Mouse (Mus musculus) forebrain, embryonic 15.5 days (tissue): ENCODE measurements around the gene Syt8. TPM values are rescaled to one million over a fixed set of nuclear protein-coding genes. Genes with fewer than 3 reads are reported as not detected.

Experiments
- ATAC-seq: fragments of 200-750 bp; cut with Nextera tagmentation; replicated peaks from 2 replicates; pipeline ENCODE4 v1.8.0; 2017; ENCODE audit warnings: mild to moderate bottlenecking, moderate TSS enrichment, moderate library complexity
- H3K27ac ChIP-seq: fragments of 300-500 bp; sonication (generic); replicated peaks from 2 replicates; pipeline ENCODE4 v1.5.1; 2015; ENCODE audit warnings: mild to moderate bottlenecking, inconsistent platforms
- H3K27me3 ChIP-seq: fragments of 300-500 bp; sonication (generic); 2 replicates; pipeline ENCODE4 v1.6.1; 2015; ENCODE audit warnings: inconsistent platforms
- H3K36me3 ChIP-seq: fragments of 300-500 bp; sonication (generic); 2 replicates; pipeline ENCODE4 v1.6.1; 2015; ENCODE audit warnings: mild to moderate bottlenecking, inconsistent platforms
- H3K4me1 ChIP-seq: fragments of 300-500 bp; sonication (generic); 2 replicates; pipeline ENCODE4 v1.6.1; 2015; ENCODE audit warnings: inconsistent platforms
- H3K4me2 ChIP-seq: fragments of 300-500 bp; sonication (generic); replicated peaks from 2 replicates; pipeline ENCODE4 v1.6.1; 2015; ENCODE audit warnings: mild to moderate bottlenecking, inconsistent platforms
- H3K4me3 ChIP-seq: fragments of 300-500 bp; sonication (generic); 2 replicates; pipeline ENCODE4 v1.5.1; 2015; ENCODE audit warnings: mild to moderate bottlenecking, inconsistent platforms
- H3K9ac ChIP-seq: fragments of 300-500 bp; sonication (generic); replicated peaks from 2 replicates; pipeline ENCODE4 v1.6.1; 2015; ENCODE audit warnings: mild to moderate bottlenecking, inconsistent platforms
- H3K9me3 ChIP-seq: fragments of 300-500 bp; sonication (generic); 2 replicates; pipeline ENCODE4 v1.6.1; 2016; ENCODE audit warnings: inconsistent platforms
- WGBS: fragments of 180-500 bp; shearing (Covaris S2); methylation state at CpG from one replicate; pipeline ENCODE4 v1.1.7; 2015; ENCODE audit warnings: mixed read lengths; 5-methylcytosine and 5-hydroxymethylcytosine counted together
- polyA plus RNA-seq: library from polyadenylated mRNA; unstranded; fragments of >200 nt; fragmentation: Nextera tagmentation; extraction: Ambion mirVana; gene quantifications from 2 replicates; pipeline ENCODE4 v1.2.1, GENCODE M21; 2015

The Syt8 gene
- polyA plus RNA-seq, 1 experiment from 2014 or later, result not detected

GRCm38 (mm10) chr7:142413285-142413684 lies 21.4 kb upstream of the Syt8 start:
- ATAC-seq, result no peak
- H3K27ac ChIP-seq, result no peak overlapping the region
- no peaks in the 10 kb centered on the region for H3K4me1 ChIP-seq
- H3K4me3 ChIP-seq, result no peak overlapping the region
- no peaks in the 10 kb centered on the region for H3K27me3 ChIP-seq
- no peaks in the 10 kb centered on the region for H3K9me3 ChIP-seq
- H3K9ac ChIP-seq, result no peak overlapping the region
- 96% methylated on average over 6 of the region's 6 CpGs for WGBS
- no peak overlapping the region for H3K4me2 ChIP-seq
- no peaks in the 10 kb centered on the region for H3K36me3 ChIP-seq

- H3K4me1 ChIP-seq, result no peaks in the 10 kb centered on the region
- no peak overlapping the region for H3K4me3 ChIP-seq
- 48% methylated on average over 4 of the region's 4 CpGs for WGBS
- H3K9ac ChIP-seq, result no peak overlapping the region
- H3K36me3 ChIP-seq, result no peaks in the 10 kb centered on the region
- H3K4me2 ChIP-seq, result no peak overlapping the region
- no peaks in the 10 kb centered on the region for H3K9me3 ChIP-seq
- H3K27ac ChIP-seq, result no peak overlapping the region
- ATAC-seq, result no peak
- no peaks in the 10 kb centered on the region for H3K27me3 ChIP-seq
Observed at GRCm38 (mm10) chr7:142415314-142415713, 19.3 kb upstream of the Syt8 start.

GRCm38 (mm10) chr7:142416225-142416624 lies 18.4 kb upstream of the Syt8 start:
- 81% methylated on average over 3 of the region's 3 CpGs for WGBS
- Histone ChIP-seq H3K4me2 (no peak overlapping the region), H3K27me3 (no peaks in the 10 kb centered on the region), H3K9ac (no peak overlapping the region), H3K36me3 (no peaks in the 10 kb centered on the region), H3K4me3 (no peak overlapping the region), H3K4me1 (no peaks in the 10 kb centered on the region), H3K27ac (no peak overlapping the region), H3K9me3 (no peaks in the 10 kb centered on the region)
- ATAC-seq, result no peak

- no peak overlapping the region for H3K27ac ChIP-seq
- WGBS, result 91% methylated on average over 2 of the region's 2 CpGs
- no peak overlapping the region for H3K4me3 ChIP-seq
- no peaks in the 10 kb centered on the region for H3K4me1 ChIP-seq
- H3K27me3 ChIP-seq, result no peaks in the 10 kb centered on the region
- H3K9ac ChIP-seq, result no peak overlapping the region
- no peak for ATAC-seq
- no peak overlapping the region for H3K4me2 ChIP-seq
- no peaks in the 10 kb centered on the region for H3K9me3 ChIP-seq
- no peaks in the 10 kb centered on the region for H3K36me3 ChIP-seq
Observed at GRCm38 (mm10) chr7:142418027-142418426, 16.6 kb upstream of the Syt8 start.

- Histone ChIP-seq H3K9me3 (no peaks in the 10 kb centered on the region), H3K4me3 (no peak overlapping the region), H3K4me2 (no peak overlapping the region), H3K36me3 (no peaks in the 10 kb centered on the region), H3K27me3 (no peaks in the 10 kb centered on the region), H3K4me1 (no peaks in the 10 kb centered on the region), H3K9ac (no peak overlapping the region), H3K27ac (no peak overlapping the region)
- 89% methylated on average over 8 of the region's 8 CpGs for whole genome bisulfite sequencing
- ATAC-seq, result no peak
Observed at GRCm38 (mm10) chr7:142418679-142419078, 16.0 kb upstream of the Syt8 start.

GRCm38 (mm10) chr7:142419887-142420286 lies 14.8 kb upstream of the Syt8 start:
- H3K4me3 ChIP-seq, result no peak overlapping the region
- no peak overlapping the region for H3K4me2 ChIP-seq
- H3K4me1 ChIP-seq, result no peaks in the 10 kb centered on the region
- H3K9ac ChIP-seq, result no peak overlapping the region
- WGBS, result 86% methylated on average over 5 of the region's 5 CpGs
- no peak for ATAC-seq
- H3K27me3 ChIP-seq, result no peaks in the 10 kb centered on the region
- no peak overlapping the region for H3K27ac ChIP-seq
- H3K9me3 ChIP-seq, result no peaks in the 10 kb centered on the region
- H3K36me3 ChIP-seq, result no peaks in the 10 kb centered on the region

GRCm38 (mm10) chr7:142421826-142422225 lies 12.8 kb upstream of the Syt8 start:
- Histone ChIP-seq H3K36me3 (no peaks in the 10 kb centered on the region), H3K4me3 (no peak overlapping the region), H3K9me3 (no peaks in the 10 kb centered on the region), H3K27me3 (no peaks in the 10 kb centered on the region), H3K4me1 (no peaks in the 10 kb centered on the region), H3K27ac (no peak overlapping the region), H3K4me2 (no peak overlapping the region), H3K9ac (no peak overlapping the region)
- 74% methylated on average over 2 of the region's 2 CpGs for WGBS
- no peak for ATAC-seq

GRCm38 (mm10) chr7:142425641-142426213 lies 8.9 kb upstream of the Syt8 start:
- Histone ChIP-seq H3K4me3 (no peak overlapping the region), H3K27ac (no peak overlapping the region), H3K36me3 (no peaks in the 10 kb centered on the region), H3K27me3 (no peaks in the 10 kb centered on the region), H3K9me3 (no peaks in the 10 kb centered on the region), H3K9ac (no peak overlapping the region), H3K4me2 (no peak overlapping the region), H3K4me1 (peaks cover 8% of the 10 kb centered on the region)
- WGBS, result 55% methylated on average over 11 of the region's 11 CpGs
- no peak for ATAC-seq

GRCm38 (mm10) chr7:142428213-142428612 lies 6.4 kb upstream of the Syt8 start:
- Histone ChIP-seq H3K4me1 (peaks cover 13% of the 10 kb centered on the region), H3K27me3 (no peaks in the 10 kb centered on the region), H3K27ac (no peak overlapping the region), H3K4me3 (no peak overlapping the region), H3K9me3 (no peaks in the 10 kb centered on the region), H3K4me2 (no peak overlapping the region), H3K9ac (no peak overlapping the region), H3K36me3 (no peaks in the 10 kb centered on the region)
- WGBS, result 3% methylated on average over 7 of the region's 7 CpGs
- ATAC-seq, result peak; percentile 36; the same call in 1 of the 2 replicates

- Histone ChIP-seq H3K4me3 (no peak overlapping the region), H3K27me3 (no peaks in the 10 kb centered on the region), H3K9ac (no peak overlapping the region), H3K36me3 (no peaks in the 10 kb centered on the region), H3K27ac (peak overlapping the region; percentile 39), H3K4me1 (peaks cover 13% of the 10 kb centered on the region), H3K4me2 (no peak overlapping the region), H3K9me3 (no peaks in the 10 kb centered on the region)
- 14% methylated on average over 12 of the region's 12 CpGs for WGBS
- peak; percentile 84 for ATAC-seq
Observed at GRCm38 (mm10) chr7:142430160-142430678, 4.4 kb upstream of the Syt8 start.

- no peaks in the 10 kb centered on the region for H3K9me3 ChIP-seq
- H3K36me3 ChIP-seq, result no peaks in the 10 kb centered on the region
- H3K9ac ChIP-seq, result no peak overlapping the region
- no peak overlapping the region for H3K4me2 ChIP-seq
- no peak for ATAC-seq
- no peak overlapping the region for H3K4me3 ChIP-seq
- H3K27me3 ChIP-seq, result no peaks in the 10 kb centered on the region
- WGBS, result 84% methylated on average over 14 of the region's 14 CpGs
- H3K27ac ChIP-seq, result no peak overlapping the region
- H3K4me1 ChIP-seq, result peaks cover 13% of the 10 kb centered on the region
Observed at GRCm38 (mm10) chr7:142431106-142431505, 3.5 kb upstream of the Syt8 start.

- Histone ChIP-seq H3K4me3 (no peak overlapping the region), H3K36me3 (no peaks in the 10 kb centered on the region), H3K9ac (no peak overlapping the region), H3K9me3 (no peaks in the 10 kb centered on the region), H3K27ac (no peak overlapping the region), H3K4me2 (no peak overlapping the region), H3K27me3 (no peaks in the 10 kb centered on the region), H3K4me1 (peaks cover 13% of the 10 kb centered on the region)
- WGBS, result 42% methylated on average over 19 of the region's 19 CpGs
- ATAC-seq, result no peak
Observed at GRCm38 (mm10) chr7:142433623-142434022, 1.0 kb upstream of the Syt8 start.

GRCm38 (mm10) chr7:142435524-142435923 lies 874 bp downstream of the Syt8 start:
- 20% methylated on average over 4 of the region's 4 CpGs for WGBS
- no peak overlapping the region for H3K4me3 ChIP-seq
- no peaks in the 10 kb centered on the region for H3K9me3 ChIP-seq
- H3K4me2 ChIP-seq, result no peak overlapping the region
- no peaks in the 10 kb centered on the region for H3K27me3 ChIP-seq
- H3K27ac ChIP-seq, result no peak overlapping the region
- ATAC-seq, result 0 out of 2 replicates have a peak, but pooled peaks have one; percentile 41
- H3K36me3 ChIP-seq, result no peaks in the 10 kb centered on the region
- peaks cover 5% of the 10 kb centered on the region for H3K4me1 ChIP-seq
- no peak overlapping the region for H3K9ac ChIP-seq
